Mouse (Mus musculus) kidney, postnatal 10 days (tissue): ENCODE data around the gene Olfr715.
"Not testable (repeated sequence)": the region's sequence is repeated elsewhere in the genome, so short reads cannot be mapped to it uniquely, and the experiment has no call there.

Source experiments
- DNase-seq: peaks from one replicate; pipeline ENCODE4 v3.0.0; 2021; ENCODE audit warnings: mixed read lengths

The Olfr715 gene

DNA sequence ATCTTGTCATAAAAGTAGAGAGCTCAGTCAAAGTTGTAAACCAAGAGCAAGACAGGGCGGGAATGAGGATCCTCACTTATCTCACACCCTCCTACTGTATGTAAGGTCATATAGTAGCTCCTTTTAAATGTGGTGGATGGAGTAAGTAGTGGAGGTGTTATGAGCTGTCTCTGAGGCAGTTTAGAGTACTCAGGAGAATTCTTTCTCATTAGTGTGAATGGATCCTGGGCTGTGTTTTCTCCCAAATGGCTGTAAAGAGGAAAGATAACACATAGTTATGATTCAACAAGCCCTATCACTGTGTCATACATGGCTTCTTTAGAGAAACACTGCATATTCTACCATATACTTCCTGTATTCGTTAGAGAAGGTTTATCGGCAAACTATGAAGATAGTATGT is at the start of gene Olfr715:
Olfr715 (minus strand) TSS at position 101 of the 400 bp plus-strand sequence.
- not testable (repeated sequence) for DNase-seq

DNA sequence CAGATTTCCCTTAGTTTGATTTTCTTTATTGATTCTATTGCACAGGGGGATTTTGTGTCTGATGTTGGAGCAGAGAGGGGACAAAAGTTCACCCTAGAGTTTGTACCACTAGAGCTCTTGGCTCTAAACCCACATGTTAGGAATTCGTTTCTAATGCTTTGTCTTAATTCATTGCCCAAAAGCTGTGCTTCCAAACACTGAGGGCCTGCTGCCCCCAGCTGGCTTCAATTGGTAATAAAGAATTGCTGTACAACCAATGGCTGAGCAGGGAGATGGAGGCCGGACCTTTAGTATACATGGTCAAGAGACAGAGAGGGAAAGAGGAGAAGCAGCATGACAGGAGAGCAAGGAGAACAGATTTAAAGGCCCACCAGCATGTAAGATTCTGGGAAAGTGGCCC is 49.5 kb upstream of the Olfr715 start:
- DNase-seq: no peak

- DNase-seq: no peak
Measured at GRCm38 (mm10) chr7:107166690-107167089, 35.8 kb upstream of the Olfr715 start, which contains the start of gene Nlrp14. Nlrp14 (plus strand) TSS chr7:107166990.

DNA sequence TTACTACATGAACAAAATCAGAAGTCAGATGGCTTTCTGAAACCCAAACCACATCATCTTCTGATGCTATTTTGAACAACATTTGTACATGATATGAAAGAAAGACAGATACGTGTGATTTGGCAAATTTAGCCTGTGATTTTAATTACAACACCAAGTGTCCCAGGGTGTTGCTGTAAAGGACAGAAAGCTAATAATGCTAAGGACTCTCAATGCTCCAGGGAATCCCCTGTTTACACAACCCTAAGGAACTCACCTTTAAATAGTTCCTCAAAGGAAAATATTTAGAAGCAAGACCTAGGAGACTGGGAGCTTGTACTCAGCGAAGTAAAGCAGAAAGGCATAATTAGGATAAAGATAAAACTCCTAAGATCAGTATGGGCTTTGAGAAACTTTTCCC is 7.1 kb upstream of the Olfr715 start, which contains the start of gene Olfr716:
Olfr716 (plus strand) TSS at position 301 of the 400 bp plus-strand sequence.
- DNase-seq: not testable (repeated sequence)

DNA sequence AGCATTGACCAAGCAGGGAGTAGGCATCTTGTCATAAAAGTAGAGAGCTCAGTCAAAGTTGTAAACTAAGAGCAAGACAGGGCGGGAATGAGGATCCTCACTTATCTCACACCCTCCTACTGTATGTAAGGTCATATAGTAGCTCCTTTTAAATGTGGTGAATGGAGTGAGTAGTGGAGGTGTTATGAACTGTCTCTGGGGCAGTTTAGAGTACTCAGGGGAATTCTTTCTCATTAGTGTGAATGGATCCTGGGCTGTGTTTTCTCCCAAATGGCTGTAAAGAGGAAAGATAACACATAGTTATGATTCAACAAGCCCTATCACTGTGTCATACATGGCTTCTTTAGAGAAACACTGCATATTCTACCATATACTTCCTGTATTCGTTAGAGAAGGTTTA is 20.6 kb downstream of the Olfr715 start, which contains the start of gene Olfr715b:
Olfr715b (minus strand) TSS at position 101 of the 400 bp plus-strand sequence.
- DNase-seq: not testable (repeated sequence)

DNA sequence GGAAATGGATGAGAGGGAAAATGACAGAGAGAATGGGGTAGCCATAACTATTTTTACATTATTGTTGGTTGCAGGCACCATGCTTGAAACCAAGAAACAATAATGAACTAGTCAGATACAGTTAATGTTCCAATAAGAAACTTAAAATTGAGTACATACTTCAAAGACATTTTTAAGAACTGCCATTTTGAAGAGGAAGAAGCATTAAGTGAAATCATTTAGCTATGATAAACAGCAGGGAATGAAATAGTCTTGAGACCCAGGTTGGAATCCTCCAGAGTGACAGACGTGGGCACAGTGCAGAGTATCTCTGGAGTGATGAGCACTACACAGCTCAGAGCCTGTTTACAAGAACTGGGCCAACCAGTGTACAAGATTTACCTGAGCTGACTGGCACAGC is 38.0 kb downstream of the Olfr715 start, which contains the start of gene Olfr17:
Olfr17 (plus strand) TSS at position 301 of the 400 bp plus-strand sequence.
- no peak for DNase-seq
